Mouse (Mus musculus) embryo, embryonic 11.5 days (tissue): ENCODE data around the gene Arhgef3.

Experiments used
- DNase-seq: peaks from one replicate; pipeline ENCODE4 v3.0.0-alpha.2; 2012; ENCODE audit warnings: low read depth, low spot score

Arhgef3 gene

GRCm38 (mm10) chr14:27376115-27376648 is 261.5 kb downstream of the Arhgef3 start:
- no peak for DNase-seq

GRCm38 (mm10) chr14:27378669-27379068 is 264.0 kb downstream of the Arhgef3 start:
- DNase-seq, result no peak

- DNase-seq, result no peak
These were observed 264.7 kb downstream of the Arhgef3 start for GRCm38 (mm10) chr14:27379404-27379803.

- DNase-seq, result no peak
These were observed 266.8 kb downstream of the Arhgef3 start for GRCm38 (mm10) chr14:27381459-27381858.

GRCm38 (mm10) chr14:27383321-27383830 is 268.7 kb downstream of the Arhgef3 start:
- DNase-seq, result no peak

GRCm38 (mm10) chr14:27384143-27384542 is 269.4 kb downstream of the Arhgef3 start:
- DNase-seq, result no peak

GRCm38 (mm10) chr14:27388616-27389015 is 273.9 kb downstream of the Arhgef3 start:
- no peak for DNase-seq

GRCm38 (mm10) chr14:27389722-27390121 is 275.0 kb downstream of the Arhgef3 start:
- no peak for DNase-seq

- DNase-seq, result no peak
These were observed 276.0 kb downstream of the Arhgef3 start for GRCm38 (mm10) chr14:27390663-27391062.

- no peak for DNase-seq
These were observed 277.1 kb downstream of the Arhgef3 start for GRCm38 (mm10) chr14:27391776-27392308.

GRCm38 (mm10) chr14:27392660-27393059 is 278.0 kb downstream of the Arhgef3 start:
- DNase-seq, result no peak

- no peak for DNase-seq
These were observed 279.1 kb downstream of the Arhgef3 start for GRCm38 (mm10) chr14:27393806-27394205.

- DNase-seq, result no peak
These were observed 281.7 kb downstream of the Arhgef3 start for GRCm38 (mm10) chr14:27396424-27396823.

- no peak for DNase-seq
These were observed 282.8 kb downstream of the Arhgef3 start for GRCm38 (mm10) chr14:27397526-27397925.

GRCm38 (mm10) chr14:27400495-27400894 is 285.8 kb downstream of the Arhgef3 start:
- DNase-seq, result no peak

- DNase-seq, result no peak
These were observed 287.1 kb downstream of the Arhgef3 start for GRCm38 (mm10) chr14:27401717-27402278.

GRCm38 (mm10) chr14:27402332-27403250 is 287.9 kb downstream of the Arhgef3 start:
- no peak for DNase-seq

- no peak for DNase-seq
These were observed 290.8 kb downstream of the Arhgef3 start for GRCm38 (mm10) chr14:27405452-27405851.

GRCm38 (mm10) chr14:27405947-27406346 is 291.2 kb downstream of the Arhgef3 start:
- DNase-seq, result no peak

- no peak for DNase-seq
These were observed 293.5 kb downstream of the Arhgef3 start for GRCm38 (mm10) chr14:27408240-27408639.

GRCm38 (mm10) chr14:27409662-27410061 is 295.0 kb downstream of the Arhgef3 start:
- no peak for DNase-seq

GRCm38 (mm10) chr14:27411492-27411891 is 296.8 kb downstream of the Arhgef3 start:
- no peak for DNase-seq
